Mouse (Mus musculus) limb, embryonic 12.5 days (tissue): ENCODE data around the gene Wasf2. TPM values are rescaled to one million over a fixed set of nuclear protein-coding genes. Genes with fewer than 3 reads are reported as not detected.
A peak's percentile ranks its signal among the peaks of the same experiment; 100 is the strongest.

Experiments
- ATAC-seq: fragments of 200-750 bp; cut with Nextera tagmentation; 2 replicates; pipeline ENCODE4 v1.8.0; 2017; ENCODE audit warnings: low read depth, moderate TSS enrichment; ENCODE audit not compliant: insufficient number of reproducible peaks, insufficient read depth, low FRiP score, low TSS enrichment
- H3K27ac ChIP-seq: fragments of 300-500 bp; sonication (generic); 2 replicates; pipeline ENCODE4 v1.5.1; 2016; ENCODE audit warnings: mild to moderate bottlenecking, moderate library complexity
- H3K27me3 ChIP-seq: fragments of 300-500 bp; sonication (generic); 2 replicates; pipeline ENCODE4 v1.6.1; 2016; ENCODE audit warnings: mild to moderate bottlenecking, moderate library complexity
- H3K36me3 ChIP-seq: fragments of 300-500 bp; sonication (generic); 2 replicates; pipeline ENCODE4 v1.6.1; 2016; ENCODE audit warnings: mild to moderate bottlenecking, moderate library complexity
- H3K4me1 ChIP-seq: fragments of 300-500 bp; sonication (generic); replicated peaks from 2 replicates; pipeline ENCODE4 v1.6.1; 2016
- H3K4me2 ChIP-seq: fragments of 300-500 bp; sonication (generic); 2 replicates; pipeline ENCODE4 v1.6.1; 2016; ENCODE audit warnings: mild to moderate bottlenecking, moderate library complexity
- H3K4me3 ChIP-seq: fragments of 300-500 bp; sonication (generic); replicated peaks from 2 replicates; pipeline ENCODE4 v1.5.1; 2016; ENCODE audit warnings: mild to moderate bottlenecking
- H3K9ac ChIP-seq: fragments of 300-500 bp; sonication (generic); replicated peaks from 2 replicates; pipeline ENCODE4 v1.6.1; 2016; ENCODE audit warnings: mild to moderate bottlenecking, moderate library complexity
- H3K9me3 ChIP-seq: fragments of 300-500 bp; sonication (generic); 2 replicates; pipeline ENCODE4 v1.6.1; 2016; ENCODE audit warnings: mild to moderate bottlenecking, moderate library complexity
- WGBS: fragments of 180-500 bp; shearing (Covaris S2); methylation state at CpG from one replicate; pipeline ENCODE4 v1.1.7; 2016; 5-methylcytosine and 5-hydroxymethylcytosine counted together
- polyA plus RNA-seq: library from polyadenylated mRNA; unstranded; fragments of >200 nt; fragmentation: Nextera tagmentation; extraction: Ambion mirVana; gene quantifications from 2 replicates; pipeline ENCODE4 v1.2.1, GENCODE M21; 2016

Wasf2 gene
- polyA plus RNA-seq, 1 experiment from 2014 or later, result 81.6 TPM

GRCm38 (mm10) chr4:133209366-133209765 lies 79.1 kb downstream of the Wasf2 start:
- ATAC-seq, result 0 out of 2 replicates have a peak, but pooled peaks have one; percentile 10
- Histone ChIP-seq H3K4me1 (peaks cover 25% of the 10 kb centered on the region), H3K9me3 (no peaks in the 10 kb centered on the region), H3K27ac (no peak overlapping the region), H3K4me3 (no peak overlapping the region), H3K36me3 (no peaks in the 10 kb centered on the region), H3K27me3 (peaks cover 46% of the 10 kb centered on the region), H3K4me2 (no peak overlapping the region), H3K9ac (no peak overlapping the region)
- 3% methylated on average over 11 of the region's 11 CpGs for WGBS

- Histone ChIP-seq H3K9ac (no peak overlapping the region), H3K4me2 (no peak overlapping the region), H3K4me3 (no peak overlapping the region), H3K27ac (no peak overlapping the region), H3K9me3 (no peaks in the 10 kb centered on the region), H3K4me1 (peaks cover 19% of the 10 kb centered on the region), H3K27me3 (peaks cover 52% of the 10 kb centered on the region), H3K36me3 (no peaks in the 10 kb centered on the region)
- WGBS, result 93% methylated on average over 24 of the region's 24 CpGs
- ATAC-seq, result no peak
Measured at GRCm38 (mm10) chr4:133210023-133210787, 79.9 kb downstream of the Wasf2 start.

DNA sequence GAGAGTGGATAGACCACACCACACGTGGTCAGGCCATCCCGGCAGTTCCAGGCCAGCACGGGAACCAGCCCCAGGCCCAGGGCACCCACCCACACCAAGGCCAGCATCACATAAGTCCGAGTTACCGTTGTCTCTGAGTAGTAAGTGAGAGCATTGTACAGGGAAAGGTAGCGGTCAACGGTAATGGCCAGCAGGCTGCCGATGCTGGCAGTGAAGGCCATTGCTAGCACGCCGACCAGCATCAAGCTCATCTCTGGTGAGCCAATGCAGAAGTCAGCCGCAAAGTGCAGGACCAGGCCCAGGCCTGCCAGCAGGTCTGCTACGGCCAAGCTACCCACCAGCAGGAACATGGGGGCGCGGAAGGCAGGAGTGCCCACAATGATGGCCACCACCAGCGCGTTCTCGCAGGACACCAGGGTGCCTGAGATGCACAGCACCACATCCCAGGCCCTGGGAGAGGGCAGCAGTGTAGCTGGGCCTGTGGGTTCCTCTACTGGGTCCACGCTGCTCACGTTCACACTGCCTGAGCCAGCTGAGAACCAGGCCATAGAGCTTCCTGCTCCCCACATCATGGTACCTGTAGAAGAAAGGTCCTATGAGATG lies 80.6 kb downstream of the Wasf2 start:
- no peak overlapping the region for H3K9ac ChIP-seq
- no peaks in the 10 kb centered on the region for H3K36me3 ChIP-seq
- H3K4me3 ChIP-seq, result no peak overlapping the region
- H3K9me3 ChIP-seq, result no peaks in the 10 kb centered on the region
- peaks cover 53% of the 10 kb centered on the region for H3K27me3 ChIP-seq
- WGBS, result 96% methylated on average over 19 of the region's 19 CpGs
- no peak overlapping the region for H3K4me2 ChIP-seq
- H3K4me1 ChIP-seq, result peaks cover 19% of the 10 kb centered on the region
- ATAC-seq, result no peak
- no peak overlapping the region for H3K27ac ChIP-seq

DNA sequence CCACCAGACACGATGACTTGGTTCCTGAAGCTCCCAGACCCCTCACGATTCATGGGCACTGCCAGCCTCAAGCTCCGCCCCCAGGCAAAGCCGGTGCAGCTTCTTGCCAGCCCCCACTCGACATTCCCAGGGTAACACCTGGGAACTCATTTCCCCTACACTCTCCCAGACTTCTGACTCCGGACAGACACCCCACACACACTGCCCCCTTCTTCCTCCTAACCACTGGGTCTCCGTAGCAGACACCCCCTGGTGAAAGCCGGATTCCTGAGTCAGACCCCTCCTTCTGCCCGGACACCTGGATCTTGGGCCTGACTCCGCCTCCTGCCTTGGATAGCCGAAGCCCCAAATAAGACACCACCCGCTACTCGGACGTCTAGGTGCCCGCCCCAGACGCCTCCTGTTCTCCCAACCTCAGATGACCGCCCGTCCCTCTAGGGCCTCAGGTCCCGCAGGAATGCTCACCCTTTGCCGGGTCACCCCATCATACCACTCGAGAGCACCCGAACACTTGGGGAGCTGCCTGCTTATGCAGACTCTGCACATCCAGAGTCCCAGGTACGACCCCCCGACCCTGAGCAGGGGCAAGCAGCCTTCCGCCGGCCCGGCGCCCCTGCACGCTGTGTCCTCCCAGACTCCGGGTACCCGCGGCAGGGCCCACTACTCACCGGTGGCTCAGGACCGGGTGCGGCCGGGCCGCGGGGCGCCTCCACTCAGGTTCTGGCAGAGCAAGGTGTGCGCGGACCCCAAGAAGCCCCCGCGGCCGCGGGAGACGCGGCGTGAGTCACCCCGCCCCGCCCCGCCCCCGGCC lies 81.7 kb downstream of the Wasf2 start, which contains the start of the genes Cd164l2 and Gpr3:
TSS of gene Cd164l2 (plus strand) at position 381 of the 811 bp plus-strand sequence.
TSS of gene Gpr3 (minus strand) at position 786 of the 811 bp plus-strand sequence.
- Histone ChIP-seq H3K9me3 (no peaks in the 10 kb centered on the region), H3K27me3 (peaks cover 53% of the 10 kb centered on the region), H3K27ac (no peak within 1 kb of the TSS), H3K4me3 (peak within 1 kb of the TSS; percentile 76), H3K36me3 (no peaks in the 10 kb centered on the region), H3K4me1 (peaks cover 19% of the 10 kb centered on the region), H3K9ac (peak within 1 kb of the TSS; percentile 65), H3K4me2 (peak within 1 kb of the TSS; percentile 99)
- ATAC-seq, result peak; percentile 27
- WGBS, result 1% methylated on average over 52 of the region's 52 CpGs

GRCm38 (mm10) chr4:133212562-133213267 lies 82.4 kb downstream of the Wasf2 start:
- ATAC-seq, result peak; percentile 72
- Histone ChIP-seq H3K4me1 (peaks cover 19% of the 10 kb centered on the region), H3K9me3 (no peaks in the 10 kb centered on the region), H3K27me3 (peaks cover 53% of the 10 kb centered on the region), H3K27ac (no peak overlapping the region), H3K36me3 (no peaks in the 10 kb centered on the region), H3K9ac (peak overlapping the region; percentile 65), H3K4me3 (peak overlapping the region; percentile 76), H3K4me2 (peak overlapping the region; percentile 99)
- WGBS, result 2% methylated on average over 42 of the region's 44 CpGs

DNA sequence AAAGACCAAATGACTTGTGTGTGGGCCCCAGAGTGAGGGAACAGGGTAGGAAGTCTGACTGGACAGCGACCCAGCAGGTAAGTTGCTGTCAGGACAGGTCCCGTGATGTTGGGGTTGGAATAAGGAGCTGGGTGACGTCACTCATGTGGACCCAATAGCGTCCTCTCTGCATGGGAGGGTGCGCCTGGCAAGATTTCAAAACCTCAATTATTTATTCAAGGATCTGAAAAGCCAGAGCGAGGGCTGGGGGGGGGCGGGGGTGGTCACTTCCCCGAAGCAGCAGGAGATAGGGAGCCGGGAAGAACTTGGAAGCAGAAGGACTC lies 82.9 kb downstream of the Wasf2 start:
- Histone ChIP-seq H3K4me3 (peak overlapping the region; percentile 76), H3K4me2 (peak overlapping the region; percentile 99), H3K36me3 (no peaks in the 10 kb centered on the region), H3K4me1 (peaks cover 19% of the 10 kb centered on the region), H3K9ac (no peak overlapping the region), H3K9me3 (no peaks in the 10 kb centered on the region), H3K27me3 (peaks cover 53% of the 10 kb centered on the region), H3K27ac (no peak overlapping the region)
- WGBS, result 2% methylated on average over 9 of the region's 9 CpGs
- ATAC-seq, result no peak

- peaks cover 19% of the 10 kb centered on the region for H3K4me1 ChIP-seq
- H3K27me3 ChIP-seq, result peaks cover 53% of the 10 kb centered on the region
- H3K36me3 ChIP-seq, result no peaks in the 10 kb centered on the region
- no peak overlapping the region for H3K27ac ChIP-seq
- H3K4me3 ChIP-seq, result peak overlapping the region; percentile 76; the same call in 1 of the 2 replicates
- ATAC-seq, result no peak
- peak overlapping the region; percentile 99 for H3K4me2 ChIP-seq
- no peaks in the 10 kb centered on the region for H3K9me3 ChIP-seq
- H3K9ac ChIP-seq, result no peak overlapping the region
- 11% methylated on average over 10 of the region's 10 CpGs for WGBS
Measured at GRCm38 (mm10) chr4:133213661-133214060, 83.4 kb downstream of the Wasf2 start.

- H3K9me3 ChIP-seq, result no peaks in the 10 kb centered on the region
- 2% methylated on average over 5 of the region's 5 CpGs for WGBS
- H3K9ac ChIP-seq, result no peak overlapping the region
- no peak overlapping the region for H3K27ac ChIP-seq
- ATAC-seq, result no peak
- H3K4me1 ChIP-seq, result peaks cover 21% of the 10 kb centered on the region
- H3K36me3 ChIP-seq, result no peaks in the 10 kb centered on the region
- H3K27me3 ChIP-seq, result peaks cover 53% of the 10 kb centered on the region
- no peak overlapping the region for H3K4me2 ChIP-seq
- no peak overlapping the region for H3K4me3 ChIP-seq
Measured at GRCm38 (mm10) chr4:133217641-133218040, 87.3 kb downstream of the Wasf2 start.

DNA sequence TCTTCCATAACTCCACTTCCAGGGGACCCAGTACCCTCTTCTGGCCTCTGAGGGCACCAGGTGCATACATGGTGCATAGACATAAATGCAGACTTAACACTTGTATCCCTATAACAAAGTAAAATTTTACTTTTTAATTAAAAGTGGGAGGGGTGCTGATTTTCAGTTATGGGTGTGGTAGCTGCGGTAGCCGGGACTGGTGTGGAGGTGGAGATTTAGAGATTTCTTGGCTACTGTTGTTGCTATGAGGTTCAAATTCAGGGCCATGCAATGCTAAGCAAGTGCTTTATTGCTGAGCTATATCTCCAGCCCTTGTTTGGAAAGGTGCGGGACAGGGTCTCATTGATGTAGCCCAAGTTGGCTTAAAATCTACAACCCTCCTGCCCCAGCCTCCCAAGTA lies 88.4 kb downstream of the Wasf2 start:
- 85% methylated on average over 3 of the region's 3 CpGs for WGBS
- Histone ChIP-seq H3K27me3 (peaks cover 48% of the 10 kb centered on the region), H3K9ac (no peak overlapping the region), H3K27ac (no peak overlapping the region), H3K4me1 (peaks cover 12% of the 10 kb centered on the region), H3K4me3 (no peak overlapping the region), H3K4me2 (no peak overlapping the region), H3K9me3 (no peaks in the 10 kb centered on the region), H3K36me3 (no peaks in the 10 kb centered on the region)
- ATAC-seq, result no peak

- Histone ChIP-seq H3K27me3 (peaks cover 35% of the 10 kb centered on the region), H3K9ac (peak overlapping the region; percentile 56), H3K27ac (peak overlapping the region; percentile 17; the same call in 1 of the 2 replicates), H3K4me2 (peak overlapping the region; percentile 79), H3K4me1 (peaks cover 19% of the 10 kb centered on the region), H3K4me3 (peak overlapping the region; percentile 42), H3K9me3 (no peaks in the 10 kb centered on the region), H3K36me3 (no peaks in the 10 kb centered on the region)
- peak; percentile 32 for ATAC-seq
- 3% methylated on average over 25 of the region's 25 CpGs for WGBS
Measured at GRCm38 (mm10) chr4:133220656-133221055, 90.4 kb downstream of the Wasf2 start.
